Mouse (Mus musculus): Measurements from ENCODE around the gene Prl6a1.

The Prl6a1 gene

DNA sequence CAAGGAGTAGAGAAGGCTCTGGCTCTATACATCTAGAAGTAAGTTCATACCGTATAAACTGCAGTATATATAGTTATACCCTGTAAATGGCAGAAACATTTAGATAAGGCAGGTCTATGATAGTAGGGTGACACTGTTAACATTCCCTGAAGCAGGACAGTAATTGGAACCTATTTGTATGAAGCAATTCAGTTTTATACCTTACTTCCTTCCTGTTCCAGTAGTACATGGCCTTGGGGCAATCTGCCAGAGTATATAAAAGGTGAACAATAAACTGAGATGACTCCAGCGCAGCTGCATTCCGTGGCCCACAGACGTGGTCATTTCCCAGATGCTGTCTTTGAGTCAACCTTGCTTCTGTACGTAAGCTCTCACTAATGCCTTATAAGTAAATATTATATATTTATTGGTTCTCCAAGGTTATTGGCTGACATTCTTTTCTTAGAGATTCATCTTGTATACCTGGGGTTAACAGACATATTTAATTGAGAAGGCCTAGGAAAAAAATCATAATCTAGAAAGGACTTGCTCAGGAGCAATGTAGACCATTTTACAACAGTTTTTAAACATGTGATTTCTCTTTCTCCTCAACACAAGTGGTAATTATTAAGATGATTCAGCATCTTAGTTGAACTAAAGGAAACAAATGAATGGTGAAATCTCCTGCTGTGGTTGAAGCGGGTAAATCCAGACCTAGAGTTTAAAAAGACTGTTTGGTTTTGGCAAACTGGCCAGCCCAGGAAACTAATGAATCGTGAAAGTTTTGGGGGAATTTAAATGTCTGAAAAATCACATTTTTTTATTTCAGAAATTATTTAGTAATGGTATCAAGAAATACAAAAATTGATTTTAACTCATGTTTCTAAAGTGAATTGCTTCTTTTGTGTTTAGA, at the start of gene Prl6a1:
Gene Prl6a1, plus strand, starts transcription at position 294 of the 892 bp plus-strand sequence.
- DNase-seq (ENCODE audit: low spot score): no peak

DNA sequence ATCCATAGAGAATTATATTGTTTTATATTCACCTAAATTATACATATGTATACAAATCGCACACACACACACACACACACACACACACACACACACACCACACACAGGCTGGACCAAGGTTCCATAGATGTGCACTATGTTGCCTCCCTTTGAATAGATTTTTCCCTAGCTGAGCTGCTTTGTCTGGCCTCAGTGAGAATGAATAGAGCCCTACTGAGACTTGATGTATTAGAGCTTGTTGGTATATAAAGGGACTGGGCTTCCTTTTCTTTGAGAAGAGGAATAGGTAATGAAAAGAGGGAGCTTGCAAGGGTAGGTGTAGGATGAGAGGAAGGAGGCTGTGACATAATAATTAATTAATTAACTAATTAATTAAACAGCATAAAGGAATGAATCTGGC, 22.6 kb downstream of the Prl6a1 start:
- no peak for DNase-seq (ENCODE audit: low spot score)

DNA sequence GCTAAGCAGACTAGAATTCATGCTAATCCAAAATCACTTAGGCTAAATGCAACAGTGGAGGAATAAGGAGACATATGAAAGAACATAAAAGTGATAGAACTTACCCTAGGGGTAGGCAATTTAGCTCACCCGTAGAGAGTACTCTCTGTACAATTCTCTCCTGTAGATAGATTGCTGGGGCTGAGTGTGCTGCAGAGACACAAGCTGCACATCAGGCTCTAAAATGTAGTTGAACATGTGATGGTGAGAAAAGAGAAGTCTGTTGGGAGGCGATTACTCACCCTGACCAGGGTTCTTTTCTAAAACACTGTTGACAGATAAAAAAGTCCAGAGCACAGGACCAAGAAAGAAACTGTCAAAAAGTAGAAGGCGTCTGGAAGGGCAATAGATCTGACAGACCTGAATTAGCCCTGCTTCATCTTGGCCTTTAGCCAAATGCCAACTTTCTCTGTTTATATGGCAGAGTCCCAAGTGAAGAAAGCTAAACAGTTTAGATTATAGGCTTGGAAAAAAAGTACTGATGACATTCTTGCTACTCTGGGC, 30.4 kb downstream of the Prl6a1 start:
- no peak for DNase-seq (ENCODE audit: low spot score)

DNA sequence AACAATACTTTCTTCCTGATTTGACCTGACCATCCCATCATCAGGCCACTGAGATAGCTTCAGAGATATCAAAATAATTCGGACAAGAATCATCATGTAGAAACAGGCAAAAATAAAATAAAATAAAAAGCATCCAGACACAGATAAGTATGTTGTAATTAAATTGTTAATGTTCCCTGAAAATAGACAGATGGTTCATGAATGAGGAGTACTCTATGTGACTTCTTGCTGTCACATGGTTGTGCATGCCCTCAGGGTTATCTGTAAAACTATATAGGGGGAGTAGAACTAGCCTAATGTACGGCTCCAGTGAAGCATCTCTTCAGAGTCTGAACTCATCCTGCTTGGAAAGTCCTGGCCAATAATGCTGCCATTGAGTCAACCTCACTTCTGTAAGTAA, 32.9 kb downstream of the Prl6a1 start, which contains the start of gene Prl8a2:
Gene Prl8a2, plus strand, starts transcription at position 301 of the 400 bp plus-strand sequence.
- no peak for DNase-seq (ENCODE audit: low spot score)

All from testis, postnatal 14 days (tissue).